Mouse (Mus musculus): ENCODE data around the gene Triap1. TPM values are rescaled to one million over a fixed set of nuclear protein-coding genes. Genes with fewer than 3 reads are reported as not detected.
"Not testable (repeated sequence)": the region's sequence is repeated elsewhere in the genome, so short reads cannot be mapped to it uniquely, and the experiment has no call there.

Gene Triap1
- 58.0 and 64.4 TPM in 2 replicates for polyA plus RNA-seq (2015; fragmentation: Nextera tagmentation; extraction: Ambion mirVana)

GRCm38 (mm10) chr5:115340577-115341313 lies at the start of gene Triap1, which contains the start of gene Gatc:
Triap1 (plus strand) TSS chr5:115341225.
Gatc (minus strand) TSS chr5:115341178.
- Histone ChIP-seq H3K36me3 (peaks cover 51% of the 10 kb centered on the region), H3K27ac (peak within 1 kb of the TSS; percentile 80), H3K4me1 (peaks cover 11% of the 10 kb centered on the region), H3K9me3 (no peaks in the 10 kb centered on the region), H3K27me3 (no peaks in the 10 kb centered on the region), H3K4me3 (peak within 1 kb of the TSS; percentile 72), H3K9ac (peak within 1 kb of the TSS; percentile 90), H3K4me2 (peak within 1 kb of the TSS; percentile 73)
- under 1% methylated on average over 62 of the region's 62 CpGs for WGBS
- ATAC-seq (ENCODE audit: insufficient number of reproducible peaks, insufficient read depth, low FRiP score, low TSS enrichment, low read depth) = peak; percentile 78

- H3K36me3 ChIP-seq = peaks cover 90% of the 10 kb centered on the region
- no peaks in the 10 kb centered on the region for H3K27me3 ChIP-seq
- peaks cover 20% of the 10 kb centered on the region for H3K4me1 ChIP-seq
- no peak overlapping the region for H3K4me2 ChIP-seq
- no peaks in the 10 kb centered on the region for H3K9me3 ChIP-seq
- H3K4me3 ChIP-seq = no peak overlapping the region
- H3K9ac ChIP-seq = no peak overlapping the region
- 86% methylated on average over 8 of the region's 8 CpGs for WGBS
- no peak for ATAC-seq (ENCODE audit: insufficient number of reproducible peaks, insufficient read depth, low FRiP score, low TSS enrichment, low read depth)
- no peak overlapping the region for H3K27ac ChIP-seq
Measured at GRCm38 (mm10) chr5:115294173-115294572, 46.9 kb upstream of the Triap1 start.

- H3K4me3 ChIP-seq = no peak overlapping the region
- H3K4me2 ChIP-seq = no peak overlapping the region
- peaks cover 73% of the 10 kb centered on the region for H3K36me3 ChIP-seq
- peak overlapping the region; percentile 18; the same call in 1 of the 2 replicates for H3K27ac ChIP-seq
- no peak for ATAC-seq (ENCODE audit: insufficient number of reproducible peaks, insufficient read depth, low FRiP score, low TSS enrichment, low read depth)
- H3K9ac ChIP-seq = no peak overlapping the region
- H3K27me3 ChIP-seq = no peaks in the 10 kb centered on the region
- peaks cover 26% of the 10 kb centered on the region for H3K4me1 ChIP-seq
- H3K9me3 ChIP-seq = no peaks in the 10 kb centered on the region
- 85% methylated on average over 10 of the region's 10 CpGs for WGBS
Measured at GRCm38 (mm10) chr5:115296347-115296746, 44.7 kb upstream of the Triap1 start.

GRCm38 (mm10) chr5:115300035-115300744 lies 40.8 kb upstream of the Triap1 start:
- peak overlapping the region; percentile 78 for H3K4me2 ChIP-seq
- peak overlapping the region; percentile 95 for H3K27ac ChIP-seq
- peaks cover 34% of the 10 kb centered on the region for H3K4me1 ChIP-seq
- WGBS = under 1% methylated on average over 45 of the region's 46 CpGs
- H3K9ac ChIP-seq = peak overlapping the region; percentile 94
- peaks cover 40% of the 10 kb centered on the region for H3K36me3 ChIP-seq
- ATAC-seq (ENCODE audit: insufficient number of reproducible peaks, insufficient read depth, low FRiP score, low TSS enrichment, low read depth) = peak; percentile 11; the same call in 1 of the 2 replicates
- peak overlapping the region; percentile 90 for H3K4me3 ChIP-seq
- no peaks in the 10 kb centered on the region for H3K9me3 ChIP-seq
- no peaks in the 10 kb centered on the region for H3K27me3 ChIP-seq

GRCm38 (mm10) chr5:115300792-115301614 lies 40.0 kb upstream of the Triap1 start, which contains the start of gene Dynll1:
Dynll1 (minus strand) TSS chr5:115300999.
- peaks cover 32% of the 10 kb centered on the region for H3K36me3 ChIP-seq
- no peaks in the 10 kb centered on the region for H3K9me3 ChIP-seq
- ATAC-seq (ENCODE audit: insufficient number of reproducible peaks, insufficient read depth, low FRiP score, low TSS enrichment, low read depth) = peak; percentile 97
- peak within 1 kb of the TSS; percentile 90 for H3K4me3 ChIP-seq
- H3K27ac ChIP-seq = peak within 1 kb of the TSS; percentile 95
- H3K4me2 ChIP-seq = peak within 1 kb of the TSS; percentile 78
- H3K9ac ChIP-seq = peak within 1 kb of the TSS; percentile 94
- H3K27me3 ChIP-seq = no peaks in the 10 kb centered on the region
- WGBS = under 1% methylated on average over 64 of the region's 66 CpGs
- peaks cover 32% of the 10 kb centered on the region for H3K4me1 ChIP-seq

- peak overlapping the region; percentile 78 for H3K4me2 ChIP-seq
- peak overlapping the region; percentile 83 for H3K27ac ChIP-seq
- WGBS = 19% methylated on average over 13 of the region's 13 CpGs
- H3K4me1 ChIP-seq = peaks cover 32% of the 10 kb centered on the region
- H3K4me3 ChIP-seq = peak overlapping the region; percentile 90
- H3K9ac ChIP-seq = peak overlapping the region; percentile 66
- no peaks in the 10 kb centered on the region for H3K9me3 ChIP-seq
- H3K27me3 ChIP-seq = no peaks in the 10 kb centered on the region
- peaks cover 26% of the 10 kb centered on the region for H3K36me3 ChIP-seq
- ATAC-seq (ENCODE audit: insufficient number of reproducible peaks, insufficient read depth, low FRiP score, low TSS enrichment, low read depth) = no peak
Measured at GRCm38 (mm10) chr5:115301615-115302014, 39.4 kb upstream of the Triap1 start.

GRCm38 (mm10) chr5:115302190-115302589 lies 38.8 kb upstream of the Triap1 start:
- H3K9me3 ChIP-seq; H3K27ac ChIP-seq; H3K27me3 ChIP-seq; ATAC-seq (ENCODE audit: insufficient number of reproducible peaks, insufficient read depth, low FRiP score, low TSS enrichment, low read depth); H3K9ac ChIP-seq: not testable (repeated sequence)
- Histone ChIP-seq H3K4me1 (peaks cover 31% of the 10 kb centered on the region), H3K4me2 (peak overlapping the region; percentile 78), H3K4me3 (peak overlapping the region; percentile 90; the same call in 1 of the 2 replicates), H3K36me3 (peaks cover 20% of the 10 kb centered on the region)
- WGBS = 82% methylated on average over 6 of the region's 7 CpGs

- whole genome bisulfite sequencing = 83% methylated on average over 4 of the region's 4 CpGs
- Histone ChIP-seq H3K4me3 (no peak overlapping the region), H3K4me1 (peaks cover 25% of the 10 kb centered on the region), H3K9ac (no peak overlapping the region), H3K36me3 (no peaks in the 10 kb centered on the region), H3K27me3 (no peaks in the 10 kb centered on the region), H3K27ac (0 out of 2 replicates have a peak overlapping the region, but pooled peaks have one; percentile 11), H3K9me3 (no peaks in the 10 kb centered on the region), H3K4me2 (no peak overlapping the region)
- ATAC-seq (ENCODE audit: insufficient number of reproducible peaks, insufficient read depth, low FRiP score, low TSS enrichment, low read depth) = no peak
Measured at GRCm38 (mm10) chr5:115312354-115312753, 28.7 kb upstream of the Triap1 start.

GRCm38 (mm10) chr5:115312816-115313667 lies 28.0 kb upstream of the Triap1 start:
- Histone ChIP-seq H3K9ac (no peak overlapping the region), H3K9me3 (no peaks in the 10 kb centered on the region), H3K36me3 (no peaks in the 10 kb centered on the region), H3K27ac (peak overlapping the region; percentile 34; the same call in 1 of the 2 replicates), H3K4me2 (no peak overlapping the region), H3K4me3 (no peak overlapping the region), H3K27me3 (no peaks in the 10 kb centered on the region), H3K4me1 (peaks cover 32% of the 10 kb centered on the region)
- no peak for ATAC-seq (ENCODE audit: insufficient number of reproducible peaks, insufficient read depth, low FRiP score, low TSS enrichment, low read depth)
- 55% methylated on average over 10 of the region's 10 CpGs for WGBS

GRCm38 (mm10) chr5:115313668-115313943 lies 27.4 kb upstream of the Triap1 start:
- Histone ChIP-seq H3K27me3 (no peaks in the 10 kb centered on the region), H3K4me2 (no peak overlapping the region), H3K9me3 (no peaks in the 10 kb centered on the region), H3K4me1 (peaks cover 37% of the 10 kb centered on the region), H3K9ac (no peak overlapping the region), H3K36me3 (no peaks in the 10 kb centered on the region), H3K4me3 (no peak overlapping the region), H3K27ac (peak overlapping the region; percentile 34; the same call in 1 of the 2 replicates)
- 31% methylated on average over 5 of the region's 5 CpGs for WGBS
- ATAC-seq (ENCODE audit: insufficient number of reproducible peaks, insufficient read depth, low FRiP score, low TSS enrichment, low read depth) = no peak
